Mouse (Mus musculus): ENCODE data around the gene Gm28539.

- no peak for TF ChIP-seq CTCF (IDR thresholded peaks at IDR 0.05)
- TF ChIP-seq EP300 (IDR thresholded peaks at IDR 0.05): no peak
Observed at GRCm38 (mm10) chr16:18822356-18822755, 14.0 kb upstream of the Gm28539 start.

Measured in lung, postnatal 0 days (tissue).